Mouse (Mus musculus): ENCODE measurements around the gene Accsl. TPM values are rescaled to one million over a fixed set of nuclear protein-coding genes. Genes with fewer than 3 reads are reported as not detected.

Accsl gene
- polyA plus RNA-seq, 1 experiment from 2014 or later = not detected

DNA sequence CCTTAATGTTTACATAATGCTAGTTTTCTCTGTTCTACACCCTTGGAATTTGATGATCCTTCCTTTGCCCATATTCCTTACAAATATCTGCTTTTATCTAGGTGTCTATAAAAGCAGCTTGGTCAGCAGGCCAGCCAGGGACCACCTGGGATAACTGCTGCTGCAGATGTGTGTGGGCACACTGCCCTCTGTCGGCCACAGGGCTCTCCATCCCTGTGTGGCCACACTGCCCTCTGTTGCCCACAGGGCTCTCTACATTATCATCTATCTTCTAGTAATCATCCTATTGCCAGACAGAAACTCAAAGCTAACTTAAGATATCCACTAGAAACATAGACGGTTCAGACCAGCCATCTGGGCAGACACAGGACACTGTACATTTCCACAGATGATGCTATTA, 59.0 kb downstream of the Accsl start:
- Histone ChIP-seq H3K4me2 (replicated peaks; ENCODE audit: low read depth, low read length) (no peak overlapping the region), H3K9me3 (ENCODE audit: low read length) (no peaks in the 10 kb centered on the region), H3K27ac (ENCODE audit: low read length) (no peak overlapping the region), H3K9ac (replicated peaks; ENCODE audit: low read depth) (no peak overlapping the region), H3K27me3 (replicated peaks; ENCODE audit: insufficient read depth, low read length) (no peaks in the 10 kb centered on the region), H3K36me3 (ENCODE audit: insufficient read depth, low read length) (peaks cover 39% of the 10 kb centered on the region), H3K4me3 (ENCODE audit: low read depth, low read length) (no peak overlapping the region), H3K4me1 (ENCODE audit: insufficient read depth, low read depth, low read length) (no peaks in the 10 kb centered on the region)
- ATAC-seq = peak; percentile 62
- DNase-seq (ENCODE audit: low spot score) = peak; percentile 43
- WGBS = 11% methylated on average over 2 of the region's 2 CpGs
- TF ChIP-seq CTCF (IDR thresholded peaks at IDR 0.05) (peak; percentile 99), EP300 (IDR thresholded peaks at IDR 0.05) (no peak)

DNA sequence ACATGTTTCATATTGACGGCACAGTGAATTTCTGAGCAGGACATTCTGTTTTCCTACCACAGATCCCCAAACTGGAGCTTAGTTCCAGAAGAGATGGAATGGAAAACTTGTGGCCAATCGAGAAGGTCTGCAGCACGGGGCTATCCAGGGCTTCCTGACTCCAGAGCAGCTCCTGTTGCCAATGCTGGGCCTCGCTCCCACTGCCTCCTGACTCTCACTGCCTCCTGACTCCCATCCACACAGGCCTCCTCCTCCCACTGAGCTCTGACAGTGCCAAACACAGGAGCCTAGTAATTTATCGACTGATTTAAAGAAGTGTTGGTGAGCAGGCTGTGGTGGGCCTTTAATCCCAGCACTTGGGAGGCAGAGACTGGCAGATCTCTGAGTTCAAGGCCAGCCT, 60.9 kb downstream of the Accsl start:
- no peaks in the 10 kb centered on the region for H3K4me1 ChIP-seq (ENCODE audit: insufficient read depth, low read depth, low read length)
- peaks cover 45% of the 10 kb centered on the region for H3K36me3 ChIP-seq (ENCODE audit: insufficient read depth, low read length)
- H3K4me3 ChIP-seq (ENCODE audit: low read depth, low read length) = no peak overlapping the region
- ATAC-seq = no peak
- H3K9ac ChIP-seq (replicated peaks; ENCODE audit: low read depth) = no peak overlapping the region
- H3K9me3 ChIP-seq (ENCODE audit: low read length) = no peaks in the 10 kb centered on the region
- no peak overlapping the region for H3K4me2 ChIP-seq (replicated peaks; ENCODE audit: low read depth, low read length)
- H3K27me3 ChIP-seq (replicated peaks; ENCODE audit: insufficient read depth, low read length) = no peaks in the 10 kb centered on the region
- H3K27ac ChIP-seq (ENCODE audit: low read length) = no peak overlapping the region
- 76% methylated on average over 5 of the region's 5 CpGs for WGBS
- DNase-seq (ENCODE audit: low spot score) = no peak
- no peak for TF ChIP-seq CTCF (IDR thresholded peaks at IDR 0.05)
- no peak for TF ChIP-seq EP300 (IDR thresholded peaks at IDR 0.05)

DNA sequence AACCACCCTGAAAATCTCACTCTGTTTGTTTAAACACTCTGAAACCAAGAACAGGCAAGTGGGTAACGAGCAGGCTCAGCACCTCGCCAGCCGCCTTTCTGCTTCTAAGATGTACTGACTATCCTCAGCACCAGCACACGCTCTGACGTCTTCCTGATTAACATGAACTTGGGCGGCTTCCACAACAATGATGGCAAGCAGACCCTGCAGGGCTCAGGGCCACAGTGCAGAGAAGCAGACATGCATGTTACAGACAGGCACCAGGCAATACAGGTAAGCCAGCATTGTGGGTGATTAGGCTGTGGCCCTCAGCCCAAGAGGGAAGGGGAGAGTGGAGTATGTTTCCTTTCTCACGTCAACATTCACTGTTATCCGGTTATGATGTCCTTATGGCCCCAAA, 61.5 kb downstream of the Accsl start:
- H3K27me3 ChIP-seq (replicated peaks; ENCODE audit: insufficient read depth, low read length) = no peaks in the 10 kb centered on the region
- no peak overlapping the region for H3K4me3 ChIP-seq (ENCODE audit: low read depth, low read length)
- peaks cover 44% of the 10 kb centered on the region for H3K36me3 ChIP-seq (ENCODE audit: insufficient read depth, low read length)
- H3K4me1 ChIP-seq (ENCODE audit: insufficient read depth, low read depth, low read length) = no peaks in the 10 kb centered on the region
- no peak for ATAC-seq
- no peak for DNase-seq (ENCODE audit: low spot score)
- TF ChIP-seq EP300 (IDR thresholded peaks at IDR 0.05) (no peak), CTCF (IDR thresholded peaks at IDR 0.05) (no peak)
- no peak overlapping the region for H3K4me2 ChIP-seq (replicated peaks; ENCODE audit: low read depth, low read length)
- no peaks in the 10 kb centered on the region for H3K9me3 ChIP-seq (ENCODE audit: low read length)
- no peak overlapping the region for H3K27ac ChIP-seq (ENCODE audit: low read length)
- WGBS = 71% methylated on average over 8 of the region's 8 CpGs
- no peak overlapping the region for H3K9ac ChIP-seq (replicated peaks; ENCODE audit: low read depth)

DNA sequence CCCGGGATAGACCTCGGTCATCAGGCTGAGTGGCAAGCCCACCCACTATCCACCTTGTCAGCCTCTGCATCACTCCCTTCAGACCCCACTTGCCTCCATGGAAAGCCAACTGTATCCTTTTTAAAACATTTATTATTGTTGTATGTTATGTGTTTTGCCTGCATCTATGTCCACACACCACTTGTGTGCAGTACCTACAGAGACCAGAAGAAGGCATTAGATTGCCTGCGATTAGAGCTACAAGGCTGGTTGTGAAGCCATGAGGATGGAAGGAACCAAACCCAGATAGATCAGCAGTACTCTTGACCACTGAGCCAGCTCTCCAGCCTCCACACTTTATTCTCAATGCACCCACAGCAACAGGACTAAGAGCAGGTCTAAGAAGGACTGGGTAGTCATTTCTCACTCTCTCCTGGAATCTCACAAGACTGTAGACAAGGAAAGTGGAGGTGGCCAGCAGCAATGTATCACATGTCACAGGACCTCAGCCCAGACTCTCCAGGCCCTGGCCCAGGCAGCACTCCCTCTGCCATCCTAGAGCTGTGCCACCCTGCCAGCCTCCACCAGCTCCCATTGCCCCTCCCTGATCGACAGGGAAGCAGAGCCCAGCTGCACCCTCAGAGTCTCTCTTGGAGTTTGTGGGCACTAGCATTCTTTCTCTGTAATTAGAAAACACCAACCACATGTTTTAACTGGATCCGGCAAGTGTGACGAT, 62.3 kb downstream of the Accsl start:
- Histone ChIP-seq H3K9ac (replicated peaks; ENCODE audit: low read depth) (no peak overlapping the region), H3K36me3 (ENCODE audit: insufficient read depth, low read length) (peaks cover 41% of the 10 kb centered on the region), H3K4me3 (ENCODE audit: low read depth, low read length) (no peak overlapping the region), H3K4me1 (ENCODE audit: insufficient read depth, low read depth, low read length) (no peaks in the 10 kb centered on the region), H3K27me3 (replicated peaks; ENCODE audit: insufficient read depth, low read length) (no peaks in the 10 kb centered on the region), H3K27ac (ENCODE audit: low read length) (no peak overlapping the region), H3K9me3 (ENCODE audit: low read length) (no peaks in the 10 kb centered on the region), H3K4me2 (replicated peaks; ENCODE audit: low read depth, low read length) (no peak overlapping the region)
- DNase-seq (ENCODE audit: low spot score) (no peak), ATAC-seq (no peak)
- 93% methylated on average over 6 of the region's 6 CpGs for WGBS
- TF ChIP-seq CTCF (IDR thresholded peaks at IDR 0.05) = peak; percentile 36
- no peak for TF ChIP-seq EP300 (IDR thresholded peaks at IDR 0.05)

DNA sequence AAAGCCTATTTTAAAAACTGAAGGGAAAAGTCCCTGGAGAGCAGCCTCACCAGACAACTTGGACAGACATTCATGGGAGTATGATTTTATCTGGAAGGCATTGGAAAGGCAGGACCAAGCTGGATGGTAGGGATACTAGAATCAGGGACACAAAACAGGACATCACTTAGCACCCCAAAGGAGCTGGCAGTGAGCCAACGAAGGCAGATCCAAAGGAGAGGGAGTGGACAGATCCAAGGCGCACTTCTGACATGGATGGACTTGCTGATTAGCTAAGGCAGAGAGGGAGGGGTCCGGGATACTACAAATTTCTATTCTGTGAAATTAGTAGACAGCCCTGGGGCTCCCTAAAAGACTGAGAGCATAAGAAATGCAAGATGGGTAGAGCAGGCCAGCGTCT, 63.4 kb downstream of the Accsl start:
- H3K9me3 ChIP-seq (ENCODE audit: low read length) = no peaks in the 10 kb centered on the region
- DNase-seq (ENCODE audit: low spot score) (no peak), ATAC-seq (no peak)
- TF ChIP-seq CTCF (IDR thresholded peaks at IDR 0.05) (no peak), EP300 (IDR thresholded peaks at IDR 0.05) (no peak)
- H3K4me1 ChIP-seq (ENCODE audit: insufficient read depth, low read depth, low read length) = no peaks in the 10 kb centered on the region
- no peak overlapping the region for H3K9ac ChIP-seq (replicated peaks; ENCODE audit: low read depth)
- no peak overlapping the region for H3K4me2 ChIP-seq (replicated peaks; ENCODE audit: low read depth, low read length)
- no peaks in the 10 kb centered on the region for H3K27me3 ChIP-seq (replicated peaks; ENCODE audit: insufficient read depth, low read length)
- WGBS = 76% methylated on average over 4 of the region's 4 CpGs
- H3K36me3 ChIP-seq (ENCODE audit: insufficient read depth, low read length) = peaks cover 31% of the 10 kb centered on the region
- H3K4me3 ChIP-seq (ENCODE audit: low read depth, low read length) = no peak overlapping the region
- H3K27ac ChIP-seq (ENCODE audit: low read length) = no peak overlapping the region

Other genes starting within 250 kb of the Accsl start
- 0.04 TPM in 1 of 2 replicates, not detected in the other for gene Alx4, start 226.8 kb downstream of the Accsl start, polyA plus RNA-seq (2015; fragmentation: Nextera tagmentation; extraction: Ambion mirVana)
- 69.6 and 76.6 TPM in 2 replicates for gene Ext2, start 46.6 kb downstream of the Accsl start, polyA plus RNA-seq (2015; fragmentation: Nextera tagmentation; extraction: Ambion mirVana)
- 5.7 and 6.0 TPM in 2 replicates for gene Accs, start 19.2 kb downstream of the Accsl start, polyA plus RNA-seq (2015; fragmentation: Nextera tagmentation; extraction: Ambion mirVana)
- gene Gm13889, start 88.0 kb upstream of the Accsl start, polyA plus RNA-seq (2015; fragmentation: Nextera tagmentation; extraction: Ambion mirVana) = 62.6 and 64.6 TPM in 2 replicates
- not detected in 2 replicates for gene Gm27027, start 127.2 kb upstream of the Accsl start, polyA plus RNA-seq (2015; fragmentation: Nextera tagmentation; extraction: Ambion mirVana)
- gene Alkbh3, start 141.7 kb upstream of the Accsl start, polyA plus RNA-seq (2015; fragmentation: Nextera tagmentation; extraction: Ambion mirVana) = 46.1 and 59.9 TPM in 2 replicates

Measured in lung, postnatal 0 days (tissue).